Mouse (Mus musculus): ENCODE results near the gene Calm3.

The Calm3 gene

GRCm38 (mm10) chr7:16940292-16940691 lies 16.4 kb upstream of the Calm3 start:
- DNase-seq (ENCODE audit: low spot score): no peak

- DNase-seq (ENCODE audit: low spot score): no peak
Measured at GRCm38 (mm10) chr7:16938117-16938791, 14.3 kb upstream of the Calm3 start.

GRCm38 (mm10) chr7:16937312-16937711 lies 13.4 kb upstream of the Calm3 start:
- no peak for DNase-seq (ENCODE audit: low spot score)

- peak; percentile 28 for DNase-seq (ENCODE audit: low spot score)
Measured at GRCm38 (mm10) chr7:16932704-16933577, 9.0 kb upstream of the Calm3 start.

- DNase-seq (ENCODE audit: low spot score): peak; percentile 88
Measured at GRCm38 (mm10) chr7:16931968-16932627, 8.2 kb upstream of the Calm3 start.

- DNase-seq (ENCODE audit: low spot score): peak; percentile 69
Measured at GRCm38 (mm10) chr7:16930850-16931249, 6.9 kb upstream of the Calm3 start.

- DNase-seq (ENCODE audit: low spot score): peak; percentile 13
Measured at GRCm38 (mm10) chr7:16928341-16928740, 4.4 kb upstream of the Calm3 start.

- peak; percentile 10 for DNase-seq (ENCODE audit: low spot score)
Measured at GRCm38 (mm10) chr7:16923283-16924036, 454 bp downstream of the Calm3 start.

- no peak for DNase-seq (ENCODE audit: low spot score)
Measured at GRCm38 (mm10) chr7:16922360-16922973, 1.4 kb downstream of the Calm3 start.

GRCm38 (mm10) chr7:16921881-16922335 lies 2.0 kb downstream of the Calm3 start:
- no peak for DNase-seq (ENCODE audit: low spot score)

- DNase-seq (ENCODE audit: low spot score): peak; percentile 26
Measured at GRCm38 (mm10) chr7:16920818-16921791, 2.8 kb downstream of the Calm3 start.

GRCm38 (mm10) chr7:16920150-16920579 lies 3.7 kb downstream of the Calm3 start:
- no peak for DNase-seq (ENCODE audit: low spot score)

- DNase-seq (ENCODE audit: low spot score): no peak
Measured at GRCm38 (mm10) chr7:16919395-16920149, 4.3 kb downstream of the Calm3 start.

GRCm38 (mm10) chr7:16918670-16919069 lies 5.2 kb downstream of the Calm3 start:
- DNase-seq (ENCODE audit: low spot score): no peak

GRCm38 (mm10) chr7:16918014-16918413 lies 5.9 kb downstream of the Calm3 start:
- DNase-seq (ENCODE audit: low spot score): no peak

GRCm38 (mm10) chr7:16917447-16917846 lies 6.5 kb downstream of the Calm3 start:
- DNase-seq (ENCODE audit: low spot score): no peak

- no peak for DNase-seq (ENCODE audit: low spot score)
Measured at GRCm38 (mm10) chr7:16916342-16917265, 7.3 kb downstream of the Calm3 start.
